Mouse (Mus musculus) limb, embryonic 13.5 days (tissue): ENCODE data around the gene Zfp787. TPM values are rescaled to one million over a fixed set of nuclear protein-coding genes. Genes with fewer than 3 reads are reported as not detected.

Source experiments
- polyA plus RNA-seq: library from polyadenylated mRNA; unstranded; fragments of >200 nt; fragmentation: Nextera tagmentation; extraction: Ambion mirVana; gene quantifications from 2 replicates; pipeline ENCODE4 v1.2.1, GENCODE M21; 2015

The Zfp787 gene
- polyA plus RNA-seq, 1 experiment from 2014 or later, result 24.2 TPM

Other genes starting within 250 kb of the Zfp787 start
- gene Vmn1r65, start 145.0 kb downstream of the Zfp787 start, polyA plus RNA-seq, result not detected in 2 replicates
- gene Nlrp4c, start 110.8 kb downstream of the Zfp787 start, polyA plus RNA-seq, result not detected in 2 replicates
- gene Zfp444, start 16.2 kb upstream of the Zfp787 start, polyA plus RNA-seq, result 74.0 and 75.9 TPM in 2 replicates
- not detected in 2 replicates for gene Galp, start 41.1 kb upstream of the Zfp787 start, polyA plus RNA-seq
- not detected in 2 replicates for gene Zscan5b, start 66.3 kb upstream of the Zfp787 start, polyA plus RNA-seq
- gene Epp13, start 96.7 kb upstream of the Zfp787 start, polyA plus RNA-seq, result not detected in 2 replicates
- 10.0 and 11.9 TPM in 2 replicates for gene Zfp667, start 130.6 kb upstream of the Zfp787 start, polyA plus RNA-seq
- gene Zfp583, start 175.3 kb upstream of the Zfp787 start, polyA plus RNA-seq, result 9.3 and 9.6 TPM in 2 replicates
- gene Gm3854, start 187.8 kb upstream of the Zfp787 start, polyA plus RNA-seq, result 3.2 and 3.3 TPM in 2 replicates
- gene Zfp78, start 207.3 kb upstream of the Zfp787 start, polyA plus RNA-seq, result 2.7 and 3.7 TPM in 2 replicates
- 11.8 and 12.5 TPM in 2 replicates for gene Zfp28, start 227.3 kb upstream of the Zfp787 start, polyA plus RNA-seq
- gene Smim17, start 242.7 kb upstream of the Zfp787 start, polyA plus RNA-seq, result 0.41 TPM in 1 of 2 replicates, not detected in the other